Mouse (Mus musculus): ENCODE results near the gene Pde11a. TPM values are rescaled to one million over a fixed set of nuclear protein-coding genes. Genes with fewer than 3 reads are reported as not detected.

Pde11a gene
- total and polyA plus RNA-seq, 3 experiments = 0.04 to 2.3 (median 0.38) TPM

- no peak for DNase-seq (ENCODE audit: low spot score)
- ATAC-seq (ENCODE audit: extremely low read depth, insufficient number of reproducible peaks, low FRiP score, poor library complexity, severe bottlenecking) = no peak
- TF ChIP-seq CTCF (IDR thresholded peaks at IDR 0.05; ENCODE audit: low read depth, low read length) (no peak), TAL1 (conservative IDR thresholded peaks at IDR 0.05; ENCODE audit: low read depth, low read length) (no peak), GATA1 (IDR thresholded peaks at IDR 0.05; ENCODE audit: borderline replicate concordance, low read length) (no peak), POLR2AphosphoS5 (IDR thresholded peaks at IDR 0.05; ENCODE audit: insufficient replicate concordance, low read depth, low read length) (no peak), GATA2 (IDR thresholded peaks at IDR 0.05; ENCODE audit: borderline replicate concordance, low read depth, low read length) (no peak)
- peaks cover 24% of the 10 kb centered on the region for H3K27me3 ChIP-seq (ENCODE audit: insufficient read depth, low read length)
- H3K36me3 ChIP-seq (replicated peaks) = no peaks in the 10 kb centered on the region
- no peaks in the 10 kb centered on the region for H3K4me1 ChIP-seq (ENCODE audit: insufficient read depth, low read depth, low read length)
- H3K4me3 ChIP-seq (ENCODE audit: low read depth, low read length) = no peak overlapping the region
- H3K9me3 ChIP-seq (replicated peaks) = no peaks in the 10 kb centered on the region
Measured at GRCm38 (mm10) chr2:75959850-75960365, 378.7 kb downstream of the Pde11a start.

GRCm38 (mm10) chr2:75959183-75959849 is 379.3 kb downstream of the Pde11a start:
- H3K27me3 ChIP-seq (ENCODE audit: insufficient read depth, low read length) = peaks cover 24% of the 10 kb centered on the region
- no peak for ATAC-seq (ENCODE audit: extremely low read depth, insufficient number of reproducible peaks, low FRiP score, poor library complexity, severe bottlenecking)
- no peak for TF ChIP-seq CTCF (IDR thresholded peaks at IDR 0.05; ENCODE audit: low read depth, low read length)
- no peak for TF ChIP-seq TAL1 (conservative IDR thresholded peaks at IDR 0.05; ENCODE audit: low read depth, low read length)
- no peak for TF ChIP-seq POLR2AphosphoS5 (IDR thresholded peaks at IDR 0.05; ENCODE audit: insufficient replicate concordance, low read depth, low read length)
- no peaks in the 10 kb centered on the region for H3K36me3 ChIP-seq (replicated peaks)
- H3K9me3 ChIP-seq (replicated peaks) = no peaks in the 10 kb centered on the region
- no peaks in the 10 kb centered on the region for H3K4me1 ChIP-seq (ENCODE audit: insufficient read depth, low read depth, low read length)
- no peak overlapping the region for H3K4me3 ChIP-seq (ENCODE audit: low read depth, low read length)
- DNase-seq (ENCODE audit: low spot score) = no peak

- Histone ChIP-seq H3K9me3 (replicated peaks) (no peaks in the 10 kb centered on the region), H3K4me3 (ENCODE audit: low read depth, low read length) (no peak overlapping the region), H3K4me1 (ENCODE audit: insufficient read depth, low read depth, low read length) (no peaks in the 10 kb centered on the region), H3K36me3 (replicated peaks) (no peaks in the 10 kb centered on the region), H3K27me3 (ENCODE audit: insufficient read depth, low read length) (peaks cover 28% of the 10 kb centered on the region)
- no peak for DNase-seq (ENCODE audit: low spot score)
- no peak for ATAC-seq (ENCODE audit: extremely low read depth, insufficient number of reproducible peaks, low FRiP score, poor library complexity, severe bottlenecking)
- TF ChIP-seq GATA2 (IDR thresholded peaks at IDR 0.05; ENCODE audit: borderline replicate concordance, low read depth, low read length) (no peak), CTCF (IDR thresholded peaks at IDR 0.05; ENCODE audit: low read depth, low read length) (no peak), TAL1 (conservative IDR thresholded peaks at IDR 0.05; ENCODE audit: low read depth, low read length) (no peak), POLR2AphosphoS5 (IDR thresholded peaks at IDR 0.05; ENCODE audit: insufficient replicate concordance, low read depth, low read length) (no peak), GATA1 (IDR thresholded peaks at IDR 0.05; ENCODE audit: borderline replicate concordance, low read length) (no peak)
Measured at GRCm38 (mm10) chr2:75955709-75956108, 382.9 kb downstream of the Pde11a start.

GRCm38 (mm10) chr2:75953320-75953719 is 385.3 kb downstream of the Pde11a start:
- ATAC-seq (ENCODE audit: extremely low read depth, insufficient number of reproducible peaks, low FRiP score, poor library complexity, severe bottlenecking) (no peak), DNase-seq (ENCODE audit: low spot score) (no peak)
- H3K4me3 ChIP-seq (ENCODE audit: low read depth, low read length) = no peak overlapping the region
- H3K27me3 ChIP-seq (ENCODE audit: insufficient read depth, low read length) = peaks cover 16% of the 10 kb centered on the region
- H3K4me1 ChIP-seq (ENCODE audit: insufficient read depth, low read depth, low read length) = no peaks in the 10 kb centered on the region
- no peaks in the 10 kb centered on the region for H3K36me3 ChIP-seq (replicated peaks)
- TF ChIP-seq POLR2AphosphoS5 (IDR thresholded peaks at IDR 0.05; ENCODE audit: insufficient replicate concordance, low read depth, low read length) = no peak
- no peak for TF ChIP-seq CTCF (IDR thresholded peaks at IDR 0.05; ENCODE audit: low read depth, low read length)
- TF ChIP-seq GATA1 (IDR thresholded peaks at IDR 0.05; ENCODE audit: borderline replicate concordance, low read length) = no peak
- TF ChIP-seq GATA2 (IDR thresholded peaks at IDR 0.05; ENCODE audit: borderline replicate concordance, low read depth, low read length) = no peak
- no peak for TF ChIP-seq TAL1 (conservative IDR thresholded peaks at IDR 0.05; ENCODE audit: low read depth, low read length)
- no peaks in the 10 kb centered on the region for H3K9me3 ChIP-seq (replicated peaks)

- Histone ChIP-seq H3K9me3 (replicated peaks) (no peaks in the 10 kb centered on the region), H3K27me3 (ENCODE audit: insufficient read depth, low read length) (peaks cover 12% of the 10 kb centered on the region), H3K36me3 (replicated peaks) (no peaks in the 10 kb centered on the region), H3K4me3 (ENCODE audit: low read depth, low read length) (no peak overlapping the region), H3K4me1 (ENCODE audit: insufficient read depth, low read depth, low read length) (no peaks in the 10 kb centered on the region)
- TF ChIP-seq GATA2 (IDR thresholded peaks at IDR 0.05; ENCODE audit: borderline replicate concordance, low read depth, low read length) = no peak
- no peak for TF ChIP-seq GATA1 (IDR thresholded peaks at IDR 0.05; ENCODE audit: borderline replicate concordance, low read length)
- TF ChIP-seq CTCF (IDR thresholded peaks at IDR 0.05; ENCODE audit: low read depth, low read length) = no peak
- TF ChIP-seq TAL1 (conservative IDR thresholded peaks at IDR 0.05; ENCODE audit: low read depth, low read length) = no peak
- TF ChIP-seq POLR2AphosphoS5 (IDR thresholded peaks at IDR 0.05; ENCODE audit: insufficient replicate concordance, low read depth, low read length) = no peak
- ATAC-seq (ENCODE audit: extremely low read depth, insufficient number of reproducible peaks, low FRiP score, poor library complexity, severe bottlenecking) (no peak), DNase-seq (ENCODE audit: low spot score) (no peak)
Measured at GRCm38 (mm10) chr2:75950685-75951084, 387.9 kb downstream of the Pde11a start.

Other genes starting within 250 kb of the Pde11a start
- gene Cyct, start 21.7 kb upstream of the Pde11a start, total RNA-seq (2014; fragmentation: Nextera tagmentation) = not detected in 2 replicates
- not detected in 2 replicates for gene Cyct, start 21.7 kb upstream of the Pde11a start, total RNA-seq (2017)
- gene Cyct, start 21.7 kb upstream of the Pde11a start, polyA plus RNA-seq (2012) = not detected in 2 replicates
- gene Rbm45, start 31.2 kb upstream of the Pde11a start, total RNA-seq (2014; fragmentation: Nextera tagmentation) = 39.1 and 43.3 TPM in 2 replicates
- gene Rbm45, start 31.2 kb upstream of the Pde11a start, total RNA-seq (2017) = 100 and 108 TPM in 2 replicates
- 19.9 and 23.2 TPM in 2 replicates for gene Rbm45, start 31.2 kb upstream of the Pde11a start, polyA plus RNA-seq (2012)
- gene Osbpl6, start 67.7 kb upstream of the Pde11a start, total RNA-seq (2014; fragmentation: Nextera tagmentation) = not detected in 2 replicates
- 0.06 and 0.22 TPM in 2 replicates for gene Osbpl6, start 67.7 kb upstream of the Pde11a start, total RNA-seq (2017)
- gene Osbpl6, start 67.7 kb upstream of the Pde11a start, polyA plus RNA-seq (2012) = not detected in 2 replicates